Mouse (Mus musculus): ENCODE data around the gene Klk6.

The Klk6 gene

DNA sequence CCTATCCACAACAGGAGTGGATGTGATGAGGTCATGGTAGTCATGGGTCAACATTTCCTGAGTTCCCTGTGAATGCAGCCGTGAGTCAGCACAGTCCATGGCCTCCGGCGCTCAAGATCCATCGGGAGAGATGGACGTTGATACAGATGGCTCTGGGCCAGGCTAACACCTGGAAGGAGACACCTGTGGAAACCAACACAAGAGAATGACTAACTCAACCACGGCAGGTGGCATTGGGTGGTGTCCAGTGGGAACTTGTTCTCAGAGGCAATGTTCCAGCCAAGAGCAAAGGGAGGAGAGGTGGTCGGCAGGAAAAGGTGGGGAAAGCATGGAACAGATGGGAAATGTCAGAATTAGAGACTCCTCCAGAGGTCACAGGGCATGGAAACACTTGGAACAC lies 2.7 kb upstream of the Klk6 start:
- no peak for DNase-seq (ENCODE audit: low spot score)

DNA sequence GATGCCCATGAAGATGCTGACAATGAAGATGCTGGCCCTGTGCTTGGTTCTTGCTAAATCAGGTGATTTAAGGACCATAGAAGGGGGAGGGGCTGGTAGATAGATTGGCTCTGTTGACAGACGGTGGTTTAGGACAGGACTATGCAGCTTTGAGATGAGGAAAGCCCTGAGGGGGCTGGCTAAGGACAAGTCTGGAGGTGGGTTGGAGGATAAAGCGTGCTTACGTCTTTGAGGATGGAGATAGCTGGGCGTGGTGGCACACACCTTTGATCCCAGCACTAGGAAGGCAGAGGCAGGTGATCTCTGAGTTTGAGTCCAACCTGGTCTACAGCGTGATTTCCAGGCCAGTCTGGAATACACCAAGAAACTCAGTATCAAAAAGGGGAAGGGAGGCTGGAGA lies 1.8 kb downstream of the Klk6 start:
- DNase-seq (ENCODE audit: low spot score): no peak

DNA sequence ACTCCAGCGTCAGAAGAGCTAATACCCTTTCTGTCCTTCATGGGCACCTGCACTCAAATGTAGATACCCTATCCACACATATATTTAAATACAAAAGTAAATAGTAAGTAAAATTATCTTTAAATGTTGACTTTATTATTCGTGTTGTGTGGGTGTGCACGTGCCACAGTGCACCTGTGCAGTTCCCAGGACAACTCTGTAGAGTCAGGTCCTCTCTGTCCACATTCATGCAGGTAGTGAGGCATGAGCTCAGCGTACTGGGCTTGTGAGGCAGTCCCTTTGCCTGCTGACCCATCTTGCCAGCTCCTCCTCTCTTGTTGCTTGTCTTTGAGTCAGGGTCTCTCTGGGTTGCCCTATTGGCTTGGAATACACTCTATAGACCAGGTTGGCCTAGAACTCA lies 3.4 kb downstream of the Klk6 start:
- no peak for DNase-seq (ENCODE audit: low spot score)

DNA sequence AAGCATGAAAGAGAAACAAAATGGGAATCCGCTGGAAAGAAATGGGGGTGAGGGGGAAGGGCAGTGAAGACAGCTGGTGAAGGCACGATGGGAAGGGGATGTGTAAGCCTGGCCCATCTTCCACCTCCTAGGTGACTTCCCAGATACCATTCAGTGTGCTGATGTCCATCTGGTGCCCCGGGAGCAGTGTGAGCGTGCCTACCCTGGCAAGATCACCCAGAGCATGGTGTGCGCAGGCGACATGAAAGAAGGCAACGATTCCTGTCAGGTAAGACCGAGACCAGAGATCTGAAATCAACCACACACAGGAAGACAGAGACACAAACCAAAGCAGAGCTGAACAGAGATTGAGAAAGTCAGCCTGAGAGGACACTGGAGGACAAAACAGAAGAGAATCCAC lies 4.7 kb downstream of the Klk6 start:
- no peak for DNase-seq (ENCODE audit: low spot score)

DNA sequence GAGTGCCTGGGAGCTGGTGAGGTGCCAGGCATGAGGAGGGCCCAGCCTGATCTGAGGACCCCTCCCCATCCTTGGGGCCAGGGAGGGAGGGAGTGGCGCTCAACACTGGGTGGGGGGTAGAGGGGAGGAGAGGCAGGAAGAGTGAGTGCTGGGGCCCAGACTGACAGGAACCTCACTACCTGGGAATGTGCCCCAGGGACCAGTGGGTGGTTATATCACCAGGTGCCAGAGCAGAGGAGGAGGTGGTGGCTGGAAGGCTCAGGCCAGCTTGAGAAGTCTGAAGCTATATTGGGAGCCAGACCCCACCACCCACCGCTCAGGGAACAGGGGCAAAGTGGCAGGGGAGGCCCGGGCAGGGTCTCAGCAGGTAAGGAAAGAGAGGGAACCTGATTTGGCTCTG lies 17.4 kb downstream of the Klk6 start, which contains the start of gene Klk5:
Gene Klk5, plus strand, starts transcription at position 271 of the 400 bp plus-strand sequence.
- DNase-seq (ENCODE audit: low spot score): no peak

DNA sequence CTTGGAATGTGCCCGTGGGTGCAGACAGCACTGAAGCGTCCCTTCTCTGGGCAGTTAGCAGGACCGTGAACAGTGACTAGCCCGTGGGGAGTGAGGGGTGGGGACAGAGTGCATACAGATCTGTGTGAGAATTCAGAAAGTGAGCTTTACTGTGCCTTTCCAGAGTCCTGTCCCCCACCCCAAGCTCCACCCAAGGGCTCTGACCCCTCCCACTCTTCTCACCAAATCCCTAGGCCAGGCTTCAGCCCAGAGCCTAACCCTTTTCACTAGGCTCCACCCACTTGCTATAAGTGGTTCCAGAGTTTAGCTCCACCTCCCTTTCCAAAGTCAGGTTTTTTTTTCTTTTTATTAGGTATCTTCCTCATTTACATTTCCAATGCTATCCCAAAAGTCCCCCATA lies 19.5 kb downstream of the Klk6 start:
- no peak for DNase-seq (ENCODE audit: low spot score)

DNA sequence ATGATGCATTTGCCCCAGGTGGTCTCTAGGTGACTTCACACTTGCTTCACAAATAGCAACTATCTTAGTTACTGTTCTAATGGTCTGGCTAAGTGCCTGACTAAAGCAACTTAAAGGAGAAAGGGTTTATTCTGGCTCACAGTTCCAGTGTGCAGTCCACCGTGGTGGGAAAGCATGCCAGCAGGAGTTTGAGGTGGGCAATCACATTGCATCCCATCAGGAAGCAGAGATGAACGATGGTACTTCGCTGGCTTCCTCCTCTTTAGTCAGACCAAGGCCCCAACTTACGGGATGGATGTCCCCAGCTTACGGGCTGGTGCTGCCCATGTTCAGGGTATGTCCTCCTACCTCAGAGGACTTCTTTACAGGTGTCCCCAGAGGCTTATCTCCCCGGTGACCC lies 27.3 kb downstream of the Klk6 start:
- no peak for DNase-seq (ENCODE audit: low spot score)

DNA sequence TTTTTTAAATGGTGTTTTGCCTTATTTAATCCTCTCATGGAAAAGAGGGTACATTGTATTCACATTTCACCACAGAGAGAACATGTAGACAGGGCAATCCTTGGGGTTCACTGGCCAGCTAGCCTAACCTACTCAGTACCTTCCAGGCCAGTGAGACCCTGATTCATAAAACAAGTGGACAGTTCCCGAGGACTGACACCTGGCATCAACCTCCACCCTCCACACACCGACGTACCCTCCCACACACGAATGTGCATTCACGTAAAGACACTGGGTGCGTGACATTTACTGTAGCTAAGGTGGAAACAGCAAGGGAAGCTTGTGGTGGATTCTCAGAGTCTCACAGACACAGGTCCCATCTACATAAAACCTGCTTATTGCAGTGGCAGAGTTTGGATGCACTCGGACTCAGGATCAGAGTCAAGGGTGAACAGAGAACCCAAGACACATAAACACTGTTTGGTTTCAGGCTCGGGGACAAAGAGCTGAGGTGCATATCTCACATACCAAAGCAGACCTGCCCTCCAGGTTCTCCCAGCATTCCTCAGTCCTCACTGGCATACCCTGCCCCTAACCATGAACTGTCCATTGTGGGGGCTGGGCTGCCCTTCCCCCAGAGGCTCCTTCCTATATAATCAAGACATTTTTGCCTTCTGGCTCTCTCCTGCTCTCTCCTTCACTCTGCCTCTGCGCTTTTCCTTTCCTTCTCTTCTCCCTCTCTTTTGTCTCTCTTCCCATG lies 30.5 kb downstream of the Klk6 start:
- no peak for DNase-seq (ENCODE audit: low spot score)

DNA sequence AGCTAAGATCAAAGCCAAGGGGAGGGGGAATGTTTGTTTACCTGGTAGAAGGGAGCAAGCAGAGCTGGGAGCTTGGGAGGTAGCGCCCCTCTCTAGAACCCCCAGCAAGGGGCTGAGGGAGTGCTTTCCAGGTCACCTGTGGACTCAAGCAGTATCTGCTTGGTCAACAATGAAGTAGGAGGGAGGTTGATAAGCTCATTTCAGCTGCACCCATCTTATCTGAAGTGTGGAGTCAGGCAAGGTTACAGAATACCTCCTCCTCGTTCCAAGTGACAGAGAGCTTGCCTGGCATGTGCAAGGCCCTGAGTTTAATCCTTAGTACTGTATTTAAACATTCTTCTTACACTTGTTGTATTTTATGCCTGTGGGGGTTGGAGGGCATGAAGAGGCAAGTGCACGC lies 31.4 kb downstream of the Klk6 start:
- no peak for DNase-seq (ENCODE audit: low spot score)

DNA sequence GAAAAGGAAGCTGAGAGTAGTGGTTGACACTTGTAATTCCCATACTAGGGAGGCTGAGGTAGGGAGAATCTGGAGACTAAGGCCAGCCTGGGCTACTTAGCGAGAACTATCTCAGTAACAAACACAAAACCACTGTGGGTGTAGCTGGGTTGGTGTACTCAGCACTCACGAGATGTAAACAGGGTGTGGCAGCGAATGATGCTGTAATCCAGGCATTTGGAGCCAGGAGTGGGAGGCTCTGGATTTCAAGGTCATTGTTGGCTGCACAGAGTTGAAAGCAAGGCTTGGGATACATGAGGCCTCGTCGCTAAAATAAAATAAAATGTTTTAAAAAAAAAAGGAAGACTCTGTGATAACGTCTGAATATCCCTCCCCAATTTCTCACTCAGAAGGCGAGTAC lies 32.0 kb downstream of the Klk6 start:
- no peak for DNase-seq (ENCODE audit: low spot score)

DNA sequence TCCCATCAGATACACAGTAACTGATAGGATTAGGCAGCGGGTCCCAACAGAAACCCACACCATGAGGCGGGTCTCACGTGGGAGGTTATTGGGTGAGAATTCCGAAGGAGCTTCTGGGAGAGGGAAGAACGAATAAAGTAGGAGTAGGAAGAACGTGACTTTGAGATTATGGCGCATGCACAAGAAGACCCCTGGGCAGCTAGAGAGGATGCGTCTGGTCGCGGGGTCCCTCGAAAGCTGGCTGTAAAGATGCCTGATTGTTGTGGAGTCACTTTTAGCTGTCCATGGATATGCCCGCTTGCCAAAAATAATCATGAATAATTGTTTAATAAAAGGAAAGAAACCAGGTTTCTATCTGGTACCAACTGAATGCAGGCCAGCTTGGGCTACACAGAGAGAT lies 33.2 kb downstream of the Klk6 start:
- no peak for DNase-seq (ENCODE audit: low spot score)

DNA sequence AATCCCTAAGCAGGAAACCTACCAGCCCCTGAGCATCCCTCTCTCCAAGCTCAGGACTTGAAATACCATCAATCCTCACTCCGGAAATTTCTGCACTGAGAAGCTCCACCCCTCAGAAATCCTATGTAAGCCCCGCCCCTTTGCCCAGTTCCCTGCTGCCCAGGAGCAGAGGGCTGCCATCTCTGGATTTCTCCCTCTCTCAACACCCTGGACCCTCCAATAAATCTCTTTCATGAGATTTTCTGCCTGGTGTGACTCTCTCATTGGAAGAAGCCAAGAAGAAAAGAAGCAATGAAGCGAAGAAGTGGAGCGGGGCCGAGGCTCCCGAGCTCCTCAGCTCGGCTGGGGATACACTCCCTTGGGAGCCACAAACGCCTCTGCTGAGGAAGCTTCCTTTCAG lies 36.1 kb downstream of the Klk6 start:
- DNase-seq (ENCODE audit: low spot score): no peak

DNA sequence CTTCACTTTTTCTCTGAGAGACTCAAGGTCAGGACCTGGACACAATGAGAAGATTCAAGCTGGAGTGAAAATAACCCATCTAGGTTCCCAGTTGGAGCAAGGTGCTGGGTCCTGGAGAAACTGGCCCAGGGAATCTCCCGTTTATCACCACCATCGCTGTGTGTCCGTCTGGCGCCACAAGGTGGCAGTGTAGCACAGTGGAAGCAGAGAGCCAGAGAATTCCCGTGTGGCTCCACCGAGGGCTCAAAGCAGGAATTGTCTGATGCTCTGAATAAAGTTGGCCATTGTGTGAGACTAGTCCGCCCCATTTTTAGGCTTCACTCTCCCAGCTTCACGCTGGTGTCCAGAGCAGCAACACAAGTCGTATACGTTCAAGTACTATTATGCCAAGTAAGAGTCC lies 48.9 kb downstream of the Klk6 start:
- peak; percentile 25 for DNase-seq (ENCODE audit: low spot score)

DNA sequence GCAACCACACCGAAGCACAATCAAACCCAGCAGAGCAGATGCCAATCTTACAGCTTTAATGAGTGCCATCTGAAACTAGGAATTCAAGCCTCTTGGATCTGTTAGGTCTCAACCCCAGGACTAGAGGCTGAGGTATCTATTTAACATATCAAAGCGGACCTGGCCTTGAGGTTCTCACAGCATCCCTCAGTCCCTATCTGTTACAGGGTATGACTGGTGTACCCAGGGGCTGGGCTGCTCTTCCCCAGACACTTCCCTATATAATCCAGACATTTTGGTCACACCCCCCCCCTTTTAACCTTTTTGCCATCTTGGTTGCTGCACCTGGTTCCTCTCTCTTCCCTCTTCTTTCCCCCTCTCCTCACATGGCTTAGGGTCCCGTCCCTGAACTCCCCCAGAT lies 49.4 kb downstream of the Klk6 start:
- DNase-seq (ENCODE audit: low spot score): no peak

DNA sequence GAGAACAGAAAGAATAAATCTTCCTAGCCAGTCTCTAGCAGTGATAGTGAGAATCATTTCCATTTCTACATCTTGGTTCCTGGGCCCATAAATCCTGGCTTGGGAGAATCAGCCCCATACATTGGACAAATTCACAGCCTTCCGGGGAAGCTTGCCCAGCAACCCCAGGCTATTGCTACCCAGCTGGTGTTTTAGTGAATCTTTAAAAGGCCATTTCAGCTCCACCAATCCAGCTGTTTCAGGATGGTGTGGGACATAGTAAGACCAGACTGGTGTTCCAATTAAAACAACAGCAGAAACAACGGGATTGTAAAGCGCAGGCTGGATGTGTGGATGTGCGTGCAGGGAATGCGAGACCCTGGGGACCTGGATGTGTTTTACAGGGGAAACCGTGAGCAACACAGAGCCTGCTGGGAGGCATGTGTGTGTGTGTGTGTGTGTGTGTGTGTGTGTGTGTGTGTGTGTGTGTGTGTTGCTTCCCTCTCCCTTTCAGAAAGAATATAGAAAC lies 50.6 kb downstream of the Klk6 start:
- no peak for DNase-seq (ENCODE audit: low spot score)

DNA sequence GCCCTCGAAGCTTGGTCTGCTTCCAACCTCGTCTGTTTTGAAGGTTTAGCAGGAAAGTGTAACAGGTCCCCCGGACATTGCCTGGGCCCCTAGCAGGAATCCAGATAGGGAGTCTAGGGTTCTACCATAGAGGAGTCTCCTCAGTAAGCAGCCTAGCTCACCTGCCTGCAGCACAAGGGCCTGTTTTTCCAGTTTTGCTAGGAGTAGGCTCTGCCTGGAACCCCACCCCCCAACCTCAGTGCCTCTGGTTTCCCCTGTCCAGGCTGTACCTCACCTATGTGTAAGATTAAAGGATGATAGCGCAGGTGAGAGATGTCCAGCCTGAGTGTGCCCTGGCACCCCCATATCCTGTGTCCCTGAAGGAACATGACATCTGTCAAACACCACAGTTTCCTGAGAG lies 52.1 kb downstream of the Klk6 start:
- DNase-seq (ENCODE audit: low spot score): no peak

DNA sequence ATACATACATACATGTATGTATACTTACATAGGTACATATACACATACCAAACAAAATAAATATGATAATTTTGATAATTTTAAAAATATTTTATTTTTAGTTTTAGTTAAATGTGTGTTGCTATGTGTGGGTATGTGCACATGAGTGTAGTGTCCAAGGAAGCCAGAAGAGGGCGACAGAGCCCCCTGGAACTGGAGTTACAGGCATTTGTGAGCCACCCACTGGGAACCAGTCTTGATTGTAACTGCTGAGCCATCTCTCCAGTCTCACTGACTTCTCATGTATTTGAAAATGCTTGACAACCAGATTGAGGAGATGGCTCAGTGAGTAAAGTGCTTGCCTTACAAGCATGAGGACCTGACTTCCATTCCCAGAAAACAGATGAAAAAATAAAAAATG lies 54.0 kb downstream of the Klk6 start:
- no peak for DNase-seq (ENCODE audit: low spot score)

DNA sequence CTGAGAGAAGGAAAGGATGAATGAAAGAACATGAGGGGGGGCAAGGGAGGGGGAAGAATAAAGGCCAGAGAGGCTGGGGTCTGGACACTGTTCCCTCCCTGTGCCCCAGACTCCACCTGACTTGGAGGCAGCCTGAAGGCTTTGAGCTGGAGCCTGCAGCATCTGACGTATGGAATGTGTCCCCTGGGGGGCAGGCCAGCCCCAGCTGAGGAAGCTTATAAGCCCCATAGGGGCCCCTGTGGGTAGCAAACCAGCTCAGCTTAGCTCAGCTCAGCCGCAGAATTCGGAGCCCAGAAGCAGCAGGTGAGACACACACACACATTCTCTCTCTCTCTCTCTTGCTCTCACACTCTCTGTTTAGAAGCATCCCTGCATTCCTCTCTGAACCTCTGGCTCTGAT lies 56.6 kb downstream of the Klk6 start, which contains the start of gene Klk4:
Gene Klk4, plus strand, starts transcription at position 249 of the 400 bp plus-strand sequence.
- DNase-seq (ENCODE audit: low spot score): no peak
